Mouse (Mus musculus) kidney, embryonic 16.5 days (tissue): ENCODE results near the gene Gm10638. TPM values are rescaled to one million over a fixed set of nuclear protein-coding genes. Genes with fewer than 3 reads are reported as not detected.

Source experiments
- polyA plus RNA-seq: library from polyadenylated mRNA; unstranded; fragments of >200 nt; fragmentation: Nextera tagmentation; extraction: Ambion mirVana; gene quantifications from 2 replicates; pipeline ENCODE4 v1.2.1, GENCODE M21; 2015

Gene Gm10638
- polyA plus RNA-seq, 1 experiment from 2014 or later: 3.5 TPM

Other genes starting within 250 kb of the Gm10638 start
- 0.05 and 0.06 TPM in 2 replicates for gene Abcc12, start 165.0 kb upstream of the Gm10638 start, polyA plus RNA-seq
- gene Lonp2, start 121.7 kb upstream of the Gm10638 start, polyA plus RNA-seq: 74.9 and 77.6 TPM in 2 replicates
- gene Siah1a, start 235 bp downstream of the Gm10638 start, polyA plus RNA-seq: 31.7 and 40.1 TPM in 2 replicates
- 8.1 and 8.3 TPM in 2 replicates for gene N4bp1, start 139.6 kb downstream of the Gm10638 start, polyA plus RNA-seq